Mouse (Mus musculus) liver, postnatal 0 days (tissue): ENCODE data around the gene Chit1.

ENCODE experiments used
- CTCF ChIP-seq: sonication (generic); IDR thresholded peaks from 2 replicates; pipeline ENCODE4 v1.5.1; 2016; ENCODE audit warnings: antibody characterized with exemption, low read depth
- EP300 ChIP-seq: IDR thresholded peaks from 2 replicates; pipeline ENCODE4 v1.6.1; 2016; ENCODE audit warnings: antibody characterized with exemption, low read depth, mild to moderate bottlenecking

- TF ChIP-seq CTCF (peak; percentile 48), EP300 (no peak)
These were observed 78.1 kb downstream of the Chit1 start for GRCm38 (mm10) chr1:134188989-134189729.
